Mouse (Mus musculus) hindbrain, embryonic 15.5 days (tissue): Measurements from ENCODE around the gene Sult2a2. TPM values are rescaled to one million over a fixed set of nuclear protein-coding genes. Genes with fewer than 3 reads are reported as not detected.
"Not testable (repeated sequence)": the region's sequence is repeated elsewhere in the genome, so short reads cannot be mapped to it uniquely, and the experiment has no call there.

Experiments
- ATAC-seq: fragments of 200-750 bp; cut with Nextera tagmentation; 2 replicates; pipeline ENCODE4 v1.8.0; 2017; ENCODE audit warnings: low read depth, moderate number of reproducible peaks, moderate TSS enrichment; ENCODE audit not compliant: low FRiP score
- H3K27ac ChIP-seq: fragments of 300-500 bp; sonication (generic); replicated peaks from 2 replicates; pipeline ENCODE4 v1.5.1; 2015; ENCODE audit warnings: mild to moderate bottlenecking, inconsistent platforms
- H3K27me3 ChIP-seq: fragments of 300-500 bp; sonication (generic); 2 replicates; pipeline ENCODE4 v1.6.1; 2015; ENCODE audit warnings: control low read depth, inconsistent platforms
- H3K36me3 ChIP-seq: fragments of 300-500 bp; sonication (generic); 2 replicates; pipeline ENCODE4 v1.6.1; 2015; ENCODE audit warnings: control low read depth, inconsistent platforms
- H3K4me1 ChIP-seq: fragments of 300-500 bp; sonication (generic); replicated peaks from 2 replicates; pipeline ENCODE4 v1.6.1; 2015; ENCODE audit warnings: control low read depth, inconsistent platforms
- H3K4me2 ChIP-seq: fragments of 300-500 bp; sonication (generic); 2 replicates; pipeline ENCODE4 v1.6.1; 2015; ENCODE audit warnings: moderate library complexity, mild to moderate bottlenecking, inconsistent platforms
- H3K4me3 ChIP-seq: fragments of 300-500 bp; sonication (generic); 2 replicates; pipeline ENCODE4 v1.5.1; 2015; ENCODE audit warnings: mild to moderate bottlenecking, inconsistent platforms
- H3K9ac ChIP-seq: fragments of 300-500 bp; sonication (generic); 2 replicates; pipeline ENCODE4 v1.6.1; 2015; ENCODE audit warnings: inconsistent platforms
- H3K9me3 ChIP-seq: fragments of 300-500 bp; sonication (generic); 2 replicates; pipeline ENCODE4 v1.6.1; 2016; ENCODE audit warnings: control low read depth, inconsistent platforms
- WGBS: fragments of 180-500 bp; shearing (Covaris S2); methylation state at CpG from one replicate; pipeline ENCODE4 v1.1.7; 2015; 5-methylcytosine and 5-hydroxymethylcytosine counted together
- polyA plus RNA-seq: library from polyadenylated mRNA; unstranded; fragments of >200 nt; fragmentation: Nextera tagmentation; extraction: Ambion mirVana; gene quantifications from 2 replicates; pipeline ENCODE4 v1.2.1, GENCODE M21; 2015

Gene Sult2a2
- not detected in 2 replicates for polyA plus RNA-seq

- not testable (repeated sequence) for H3K9me3 ChIP-seq, H3K9ac ChIP-seq, H3K4me2 ChIP-seq, H3K27me3 ChIP-seq, H3K4me3 ChIP-seq, H3K27ac ChIP-seq, H3K36me3 ChIP-seq, H3K4me1 ChIP-seq, ATAC-seq
- WGBS = 84% methylated on average over 1 of the region's 2 CpGs
Observed at GRCm38 (mm10) chr7:13733205-13733604, at the start of gene Sult2a2. TSS of gene Sult2a2 (plus strand) at chr7:13733505.

DNA sequence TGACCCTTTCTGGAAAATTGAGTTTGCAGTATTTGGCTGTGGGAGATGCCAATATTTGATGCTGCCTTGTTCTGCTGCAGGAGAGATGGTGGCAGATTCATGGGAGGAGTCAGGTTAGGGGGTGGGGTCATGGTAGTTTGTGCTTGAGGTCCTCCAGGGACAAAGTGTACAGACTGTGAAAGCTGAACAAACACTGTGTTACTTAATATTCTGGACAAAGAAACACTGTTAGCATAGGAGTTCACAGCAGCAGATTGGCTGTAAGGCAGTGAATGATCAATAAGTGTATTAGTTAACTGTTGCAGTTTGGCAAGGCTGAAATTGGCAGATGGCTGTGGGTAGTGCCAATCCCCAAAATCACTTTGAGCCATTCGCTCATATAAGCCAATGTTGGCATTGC, 80.6 kb downstream of the Sult2a2 start:
- H3K4me2 ChIP-seq = no peak overlapping the region
- 92% methylated on average over 1 of the region's 1 CpGs for WGBS
- no peaks in the 10 kb centered on the region for H3K36me3 ChIP-seq
- H3K9me3 ChIP-seq = peaks cover 12% of the 10 kb centered on the region; the same call in 1 of the 2 replicates
- H3K4me1 ChIP-seq = no peaks in the 10 kb centered on the region
- no peaks in the 10 kb centered on the region for H3K27me3 ChIP-seq
- no peak for ATAC-seq
- no peak overlapping the region for H3K27ac ChIP-seq
- no peak overlapping the region for H3K9ac ChIP-seq
- H3K4me3 ChIP-seq = no peak overlapping the region

Other genes starting within 250 kb of the Sult2a2 start
- gene Bsph2, start 162.4 kb upstream of the Sult2a2 start, polyA plus RNA-seq = not detected in 2 replicates
- gene Sult2a5, start 109.5 kb upstream of the Sult2a2 start, polyA plus RNA-seq = not detected in 2 replicates
- gene Sult2a1, start 103.9 kb downstream of the Sult2a2 start, polyA plus RNA-seq = not detected in 2 replicates